Mouse (Mus musculus) megakaryocyte, embryonic 14.5 days (primary cell): ENCODE measurements at regions not wholly inside any gene's neighbourhood (a gene's known extent, or its start where the extent isn't known, plus 50 kb on each side); places are given as distances from the start of the nearest gene placed in this dataset.

Experiments
- FLI1 ChIP-seq: IDR thresholded peaks from 2 replicates; pipeline ENCODE4 v1.6.1; 2012; ENCODE audit warnings: low read length, inconsistent platforms, mixed read lengths
- GATA1 ChIP-seq: IDR thresholded peaks from 3 replicates; pipeline ENCODE4 v1.6.1; 2012; ENCODE audit warnings: mixed read lengths, low read length, inconsistent platforms, borderline replicate concordance

GRCm38 (mm10) chr12:12655611-12656010, 286.1 kb downstream of the Mycn start:
- TF ChIP-seq GATA1 (no peak), FLI1 (no peak)
